Mouse (Mus musculus): ENCODE measurements around the gene Lypd6b. TPM values are rescaled to one million over a fixed set of nuclear protein-coding genes. Genes with fewer than 3 reads are reported as not detected.

Lypd6b gene
- total RNA-seq (2014; rRNA removed) (not detected in 2 replicates), polyA plus RNA-seq (2012; rRNA removed) (not detected in 2 replicates)

DNA sequence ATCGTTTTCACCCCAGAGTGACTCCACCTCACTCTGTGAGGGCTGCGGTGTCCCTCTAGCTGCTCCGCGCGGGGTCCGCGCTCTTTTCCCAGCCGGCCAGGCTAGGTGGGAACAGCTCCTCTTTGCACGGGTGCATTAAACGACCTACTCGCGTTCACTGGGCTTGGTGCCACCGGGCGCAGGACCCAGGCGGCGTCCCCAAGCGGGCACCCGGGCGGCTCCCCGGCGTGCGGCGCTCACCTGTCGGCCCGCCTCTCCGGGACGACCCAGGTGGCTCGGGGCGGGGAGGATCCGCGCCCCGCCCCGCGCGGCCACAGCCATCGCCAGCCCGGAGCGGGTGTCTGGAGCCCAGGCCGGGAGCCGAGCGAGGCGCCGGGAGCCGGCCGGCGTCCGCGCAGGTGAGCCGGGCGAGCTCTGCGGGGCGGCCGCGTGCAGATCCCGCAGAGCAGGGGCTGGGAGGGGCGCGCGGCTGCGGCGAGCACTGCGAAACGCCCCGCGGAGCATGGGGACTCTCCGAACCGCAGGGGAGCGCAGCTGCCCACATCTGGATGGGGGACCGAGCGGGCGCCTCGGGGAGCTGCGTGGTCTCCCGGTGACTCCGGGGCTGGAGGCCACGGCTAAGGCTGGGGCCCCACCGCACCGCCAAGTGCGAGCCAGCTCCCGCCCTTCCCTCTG is at the start of gene Lypd6b:
TSS of gene Lypd6b (plus strand) at position 313 of the 675 bp plus-strand sequence.
- Histone ChIP-seq H3K9ac (ENCODE audit: low read depth, low read length) (no peak within 1 kb of the TSS), H3K27me3 (ENCODE audit: control insufficient read depth, insufficient read depth, low read length) (peaks cover 10% of the 10 kb centered on the region), H3K27ac (replicated peaks; ENCODE audit: insufficient read depth, low read depth, low read length) (no peak within 1 kb of the TSS), H3K36me3 (ENCODE audit: control insufficient read depth, insufficient read depth, low read length) (no peaks in the 10 kb centered on the region), H3K4me3 (ENCODE audit: insufficient read depth, low read depth, low read length) (peak within 1 kb of the TSS; percentile 27; the same call in 1 of the 2 replicates), H3K4me1 (ENCODE audit: control insufficient read depth, insufficient read depth, low read length) (no peaks in the 10 kb centered on the region), H3K79me2 (ENCODE audit: control insufficient read depth, insufficient read depth, low read length) (no peaks in the 10 kb centered on the region)
- WGBS, result 4% methylated on average over 74 of the region's 79 CpGs
- TF ChIP-seq CTCF (IDR thresholded peaks at IDR 0.05; ENCODE audit: low read depth, low read length), result no peak
- no peak for TF ChIP-seq POLR2A (IDR thresholded peaks at IDR 0.05; ENCODE audit: extremely low read depth, insufficient read depth, low read length)
- no peak for DNase-seq (ENCODE audit: extremely low read depth, low read depth, low spot score)

DNA sequence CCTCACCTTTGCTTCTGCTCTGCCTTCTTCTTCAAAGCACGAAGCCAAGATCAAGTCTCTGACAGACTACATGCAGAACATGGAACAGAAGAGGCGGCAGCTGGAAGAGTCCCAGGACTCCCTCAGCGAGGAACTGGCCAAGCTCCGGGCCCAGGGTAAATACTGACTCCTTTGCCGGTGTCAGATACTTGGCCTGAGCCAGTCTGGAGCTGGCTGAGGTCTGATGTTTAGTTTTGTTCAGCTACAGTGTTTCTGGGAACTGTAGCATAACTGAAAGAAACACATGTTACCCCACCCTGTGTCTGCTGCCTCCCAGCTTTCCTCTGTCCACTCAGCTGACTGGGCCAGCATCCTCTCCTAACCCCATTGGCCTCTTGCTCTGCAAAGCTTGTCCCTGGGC is 48.4 kb upstream of the Lypd6b start:
- no peak for DNase-seq (ENCODE audit: extremely low read depth, low read depth, low spot score)
- Histone ChIP-seq H3K4me1 (ENCODE audit: control insufficient read depth, insufficient read depth, low read length) (no peaks in the 10 kb centered on the region), H3K27ac (replicated peaks; ENCODE audit: insufficient read depth, low read depth, low read length) (no peak overlapping the region), H3K9ac (ENCODE audit: low read depth, low read length) (no peak overlapping the region), H3K4me3 (ENCODE audit: insufficient read depth, low read depth, low read length) (no peak overlapping the region), H3K79me2 (ENCODE audit: control insufficient read depth, insufficient read depth, low read length) (no peaks in the 10 kb centered on the region), H3K27me3 (ENCODE audit: control insufficient read depth, insufficient read depth, low read length) (no peaks in the 10 kb centered on the region), H3K36me3 (ENCODE audit: control insufficient read depth, insufficient read depth, low read length) (no peaks in the 10 kb centered on the region)
- 68% methylated on average over 5 of the region's 5 CpGs for WGBS
- no peak for TF ChIP-seq CTCF (IDR thresholded peaks at IDR 0.05; ENCODE audit: low read depth, low read length)
- no peak for TF ChIP-seq POLR2A (IDR thresholded peaks at IDR 0.05; ENCODE audit: extremely low read depth, insufficient read depth, low read length)

DNA sequence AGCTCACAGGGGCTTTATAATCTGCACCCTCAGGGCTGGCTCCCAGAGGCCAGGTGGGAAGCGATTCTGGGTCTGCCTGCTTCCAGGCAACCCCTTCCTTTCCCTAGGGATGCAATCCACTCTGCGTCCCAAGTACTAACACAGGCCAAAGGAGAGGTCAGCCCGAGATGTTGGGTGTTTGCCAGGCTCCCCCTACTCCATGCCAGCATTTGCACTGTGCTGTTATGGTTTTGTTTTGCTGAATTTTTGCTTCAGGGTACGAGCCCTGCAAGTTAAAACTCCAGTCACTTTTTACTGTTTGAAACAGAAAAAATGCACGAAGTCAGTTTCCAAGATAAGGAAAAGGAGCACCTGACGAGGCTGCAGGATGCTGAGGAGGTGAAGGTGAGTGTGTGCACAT is 46.5 kb upstream of the Lypd6b start:
- no peaks in the 10 kb centered on the region for H3K27me3 ChIP-seq (ENCODE audit: control insufficient read depth, insufficient read depth, low read length)
- H3K27ac ChIP-seq (replicated peaks; ENCODE audit: insufficient read depth, low read depth, low read length), result no peak overlapping the region
- DNase-seq (ENCODE audit: extremely low read depth, low read depth, low spot score), result no peak
- H3K9ac ChIP-seq (ENCODE audit: low read depth, low read length), result no peak overlapping the region
- WGBS, result 58% methylated on average over 6 of the region's 6 CpGs
- H3K36me3 ChIP-seq (ENCODE audit: control insufficient read depth, insufficient read depth, low read length), result no peaks in the 10 kb centered on the region
- no peak overlapping the region for H3K4me3 ChIP-seq (ENCODE audit: insufficient read depth, low read depth, low read length)
- TF ChIP-seq POLR2A (IDR thresholded peaks at IDR 0.05; ENCODE audit: extremely low read depth, insufficient read depth, low read length) (no peak), CTCF (IDR thresholded peaks at IDR 0.05; ENCODE audit: low read depth, low read length) (no peak)
- no peaks in the 10 kb centered on the region for H3K4me1 ChIP-seq (ENCODE audit: control insufficient read depth, insufficient read depth, low read length)
- H3K79me2 ChIP-seq (ENCODE audit: control insufficient read depth, insufficient read depth, low read length), result no peaks in the 10 kb centered on the region

DNA sequence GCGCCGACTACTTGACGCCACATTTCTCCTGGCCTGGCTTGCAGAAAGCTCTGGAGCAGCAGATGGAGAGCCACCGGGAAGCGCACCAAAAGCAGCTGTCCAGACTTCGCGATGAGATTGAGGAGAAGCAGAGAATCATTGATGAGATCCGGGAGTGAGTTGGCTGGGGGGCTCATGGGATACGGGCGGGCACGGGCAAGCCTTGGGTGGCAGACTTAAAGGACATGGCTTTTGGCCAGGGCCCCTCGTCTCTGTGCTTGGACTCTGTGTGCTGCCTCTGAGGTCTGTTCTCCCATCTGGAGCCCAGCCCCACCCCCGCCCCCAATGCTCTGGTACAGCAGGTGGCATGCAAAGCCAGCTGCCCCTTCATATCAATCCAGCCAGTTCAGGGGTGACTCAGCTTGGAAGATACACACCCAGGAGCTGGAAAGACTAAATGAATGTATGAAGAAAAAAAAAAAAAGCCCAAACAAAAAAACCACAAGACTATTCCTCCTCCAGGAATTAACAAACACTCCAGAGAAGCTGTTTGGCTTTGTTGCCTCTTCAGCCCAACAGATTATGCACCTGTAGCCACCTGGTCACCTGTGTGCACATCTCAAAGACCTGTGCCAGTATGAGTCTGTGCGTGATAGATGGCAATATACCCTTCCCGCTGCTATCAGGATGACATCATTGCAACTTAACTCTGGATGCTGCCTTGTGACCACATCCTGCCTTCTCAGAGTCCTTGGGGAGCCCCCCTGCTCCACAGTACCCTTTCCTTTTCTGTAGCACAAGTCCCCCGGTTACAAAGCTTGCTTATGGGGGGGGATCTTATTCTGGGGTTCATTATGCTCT is 45.4 kb upstream of the Lypd6b start:
- Histone ChIP-seq H3K27ac (replicated peaks; ENCODE audit: insufficient read depth, low read depth, low read length) (no peak overlapping the region), H3K27me3 (ENCODE audit: control insufficient read depth, insufficient read depth, low read length) (no peaks in the 10 kb centered on the region), H3K36me3 (ENCODE audit: control insufficient read depth, insufficient read depth, low read length) (no peaks in the 10 kb centered on the region), H3K79me2 (ENCODE audit: control insufficient read depth, insufficient read depth, low read length) (no peaks in the 10 kb centered on the region), H3K4me3 (ENCODE audit: insufficient read depth, low read depth, low read length) (no peak overlapping the region), H3K4me1 (ENCODE audit: control insufficient read depth, insufficient read depth, low read length) (no peaks in the 10 kb centered on the region), H3K9ac (ENCODE audit: low read depth, low read length) (no peak overlapping the region)
- TF ChIP-seq POLR2A (IDR thresholded peaks at IDR 0.05; ENCODE audit: extremely low read depth, insufficient read depth, low read length) (no peak), CTCF (IDR thresholded peaks at IDR 0.05; ENCODE audit: low read depth, low read length) (no peak)
- 82% methylated on average over 16 of the region's 16 CpGs for WGBS
- DNase-seq (ENCODE audit: extremely low read depth, low read depth, low spot score), result no peak

DNA sequence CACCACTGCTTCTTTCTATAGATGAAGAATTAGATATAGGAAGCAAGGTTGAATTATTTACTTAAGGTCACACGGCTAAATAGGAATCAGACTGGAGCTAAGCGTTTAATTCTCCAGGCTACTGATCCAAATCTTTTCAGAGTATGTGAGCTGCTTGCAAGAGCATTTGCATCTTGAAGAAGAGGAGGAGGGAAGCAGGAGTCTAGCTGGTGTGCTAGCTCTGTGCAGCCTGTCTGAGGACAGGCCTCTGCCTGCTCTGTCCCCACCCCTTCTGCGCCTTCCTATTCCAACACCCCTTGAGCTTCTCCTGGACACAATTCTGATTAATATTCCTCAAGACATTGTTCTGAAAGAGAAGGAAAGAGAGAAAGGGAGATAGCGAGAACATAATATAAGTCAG is 44.6 kb upstream of the Lypd6b start:
- Histone ChIP-seq H3K27ac (replicated peaks; ENCODE audit: insufficient read depth, low read depth, low read length) (no peak overlapping the region), H3K27me3 (ENCODE audit: control insufficient read depth, insufficient read depth, low read length) (no peaks in the 10 kb centered on the region), H3K36me3 (ENCODE audit: control insufficient read depth, insufficient read depth, low read length) (no peaks in the 10 kb centered on the region), H3K9ac (ENCODE audit: low read depth, low read length) (no peak overlapping the region), H3K4me3 (ENCODE audit: insufficient read depth, low read depth, low read length) (no peak overlapping the region), H3K79me2 (ENCODE audit: control insufficient read depth, insufficient read depth, low read length) (no peaks in the 10 kb centered on the region), H3K4me1 (ENCODE audit: control insufficient read depth, insufficient read depth, low read length) (no peaks in the 10 kb centered on the region)
- no peak for DNase-seq (ENCODE audit: extremely low read depth, low read depth, low spot score)
- 79% methylated on average over 4 of the region's 4 CpGs for whole genome bisulfite sequencing
- TF ChIP-seq CTCF (IDR thresholded peaks at IDR 0.05; ENCODE audit: low read depth, low read length) (no peak), POLR2A (IDR thresholded peaks at IDR 0.05; ENCODE audit: extremely low read depth, insufficient read depth, low read length) (no peak)
